22 mouse cellular contexts compared by ENCODE assay signal in the genomic region with DNA sequence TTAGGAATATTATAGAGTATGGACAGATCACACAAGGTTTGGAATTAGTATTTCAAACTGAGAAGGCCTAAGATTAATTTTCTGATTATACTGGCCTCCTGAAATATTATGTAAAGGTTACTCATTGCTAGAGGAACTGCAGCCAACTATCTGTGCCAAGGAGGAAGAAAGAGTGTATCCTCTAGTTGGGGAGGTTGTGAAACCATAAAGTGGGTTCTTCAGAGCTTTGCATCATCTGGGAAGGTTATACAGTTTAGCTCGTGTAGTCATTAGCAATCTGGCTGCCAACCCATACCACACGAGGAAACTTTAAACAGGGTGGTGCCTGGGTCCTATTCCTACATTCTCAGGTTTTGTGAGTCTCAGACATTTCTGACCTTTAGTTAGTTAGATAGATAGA.
DNase-seq lines count a peak whose midpoint lies in the region; ATAC-seq and TF ChIP-seq lines count a peak whose summit lies in the region.
"Had no signal": no experiment of that assay in that cellular context is flagged by ENCODE, and none has a peak within 500 bp of the region (broad histone marks: within the 10 kb centered on the region; RNA-seq: fewer than 3 reads in every experiment).

No protein-coding gene starts in this region.

- H3K4me3 ChIP-seq in midbrain, embryonic 11.5 days (ENCODE audit: low read depth, low read length), result no peak overlapping the region
- H3K4me3 ChIP-seq in midbrain, postnatal 0 days (ENCODE audit: low read depth, low read length), result no peak overlapping the region
- H3K4me3 ChIP-seq: embryonic facial prominence, embryonic 13.5 days; embryonic facial prominence, embryonic 15.5 days; erythroblast, embryonic 14.5 days; forebrain, embryonic 13.5 days; forebrain, embryonic 15.5 days had no signal

- no peaks in the 10 kb centered on the region for H3K27me3 ChIP-seq in midbrain, embryonic 11.5 days (ENCODE audit: control insufficient read depth, insufficient read depth, low read length)
- H3K27me3 ChIP-seq in midbrain, postnatal 0 days (ENCODE audit: insufficient read depth, low read length), result no peaks in the 10 kb centered on the region
- H3K27me3 ChIP-seq: embryonic facial prominence, embryonic 13.5 days; embryonic facial prominence, embryonic 15.5 days; forebrain, embryonic 13.5 days; forebrain, embryonic 15.5 days had no signal

- 76% methylated on average over 2 of the region's 2 CpGs for WGBS in midbrain, embryonic 11.5 days
- 94% methylated on average over 2 of the region's 2 CpGs for WGBS in midbrain, postnatal 0 days

- no peaks in the 10 kb centered on the region for H3K4me1 ChIP-seq in midbrain, embryonic 11.5 days (ENCODE audit: control insufficient read depth, insufficient read depth, low read length)
- H3K4me1 ChIP-seq in midbrain, postnatal 0 days (ENCODE audit: insufficient read depth, low read length), result no peaks in the 10 kb centered on the region
- H3K4me1 ChIP-seq: embryonic facial prominence, embryonic 13.5 days; embryonic facial prominence, embryonic 15.5 days; forebrain, embryonic 13.5 days; forebrain, embryonic 15.5 days had no signal

- no peaks in the 10 kb centered on the region for H3K36me3 ChIP-seq in midbrain, embryonic 11.5 days (ENCODE audit: control insufficient read depth, insufficient read depth, low read length)
- no peaks in the 10 kb centered on the region for H3K36me3 ChIP-seq in midbrain, postnatal 0 days (ENCODE audit: insufficient read depth, low read length)
- H3K36me3 ChIP-seq: embryonic facial prominence, embryonic 13.5 days; embryonic facial prominence, embryonic 15.5 days; forebrain, embryonic 15.5 days had no signal

- H3K27ac ChIP-seq in midbrain, embryonic 11.5 days (ENCODE audit: low read depth, low read length), result no peak overlapping the region
- H3K27ac ChIP-seq in midbrain, postnatal 0 days (ENCODE audit: low read depth, low read length), result no peak overlapping the region
- H3K27ac ChIP-seq: embryonic facial prominence, embryonic 13.5 days; embryonic facial prominence, embryonic 15.5 days; forebrain, embryonic 13.5 days; forebrain, embryonic 15.5 days had no signal

- ATAC-seq in midbrain, embryonic 11.5 days (ENCODE audit: low FRiP score), result no peak
- ATAC-seq in midbrain, postnatal 0 days (ENCODE audit: low FRiP score), result no peak
- ATAC-seq: forebrain, embryonic 13.5 days; forebrain, embryonic 15.5 days; forebrain, postnatal 0 days had no signal

- H3K9me3 ChIP-seq in midbrain, embryonic 11.5 days (ENCODE audit: control insufficient read depth, low read length), result no peaks in the 10 kb centered on the region
- H3K9me3 ChIP-seq in midbrain, postnatal 0 days (ENCODE audit: low read length), result no peaks in the 10 kb centered on the region
- H3K9me3 ChIP-seq: embryonic facial prominence, embryonic 13.5 days; embryonic facial prominence, embryonic 15.5 days; forebrain, embryonic 13.5 days; forebrain, embryonic 15.5 days had no signal

- TF ChIP-seq CTCF in midbrain, postnatal 0 days (IDR thresholded peaks at IDR 0.05), result no peak

- H3K9ac ChIP-seq in midbrain, embryonic 11.5 days (ENCODE audit: low read length), result no peak overlapping the region
- H3K9ac ChIP-seq in midbrain, postnatal 0 days (replicated peaks; ENCODE audit: low read length, poor library complexity, severe bottlenecking), result no peak overlapping the region
- H3K9ac ChIP-seq: embryonic facial prominence, embryonic 13.5 days; embryonic facial prominence, embryonic 15.5 days; forebrain, embryonic 13.5 days; forebrain, embryonic 15.5 days; forebrain, postnatal 0 days had no signal

- DNase-seq in adrenal gland, postnatal 14 days, result peak; percentile 20
- DNase-seq in adrenal gland, adult 18-20 months (ENCODE audit: low spot score in 2 of 2), result no peak
- peak; percentile 1 for DNase-seq in lung, postnatal 14 days
- DNase-seq in lung, postnatal 10 days, result no peak
- DNase-seq in midbrain, embryonic 11.5 days (ENCODE audit: low spot score, missing footprints), result peak; percentile 54
- no peak for DNase-seq in midbrain, postnatal 0 days (ENCODE audit: low spot score)
- peak; percentile 50 for DNase-seq in lung, postnatal 36 days
- no peak for DNase-seq in layer of hippocampus, postnatal 36 days
- DNase-seq: adrenal gland, adult 8-10 months; cerebellum, adult 11 months; cerebellum, adult 18-20 months; cerebellum, adult 8-10 months; cerebellum, adult 9-11 months; cerebellum, postnatal 14 days; cerebellum, postnatal 36 days; embryo, embryonic 11 days; forebrain, postnatal 0 days had no signal

- no peak overlapping the region for H3K4me2 ChIP-seq in midbrain, embryonic 11.5 days
- H3K4me2 ChIP-seq in midbrain, postnatal 0 days (ENCODE audit: low read depth, low read length, poor library complexity, severe bottlenecking), result no peak overlapping the region
- H3K4me2 ChIP-seq: embryonic facial prominence, embryonic 13.5 days; embryonic facial prominence, embryonic 15.5 days; forebrain, embryonic 13.5 days; forebrain, embryonic 15.5 days had no signal

Comparison
In these comparisons a context has a peak if more than half of its experiments do, and no peak if none do; other contexts are left out.
1. DNase-seq: peak in adrenal gland, postnatal 14 days (single experiment), lung, postnatal 14 days (single experiment), midbrain, embryonic 11.5 days (single experiment) and lung, postnatal 36 days (single experiment); none in adrenal gland, adult 18-20 months (0 of 2), lung, postnatal 10 days (single experiment), midbrain, postnatal 0 days (single experiment) and layer of hippocampus, postnatal 36 days (0 of 2).